Mouse (Mus musculus): Measurements from ENCODE around the gene Gm6899.

- peak; percentile 41; the same call in 1 of the 2 replicates for TF ChIP-seq POLR2A (IDR thresholded peaks at IDR 0.05; ENCODE audit: low read depth, low read length)
- TF ChIP-seq CTCF (IDR thresholded peaks at IDR 0.05; ENCODE audit: extremely low read depth, insufficient read depth, insufficient read length, insufficient replicate concordance) = 0 out of 2 replicates have a peak, but pooled peaks have one; percentile 6
Measured at GRCm38 (mm10) chr11:26593061-26594059, at the start of gene Gm6899, which contains the start of gene Vrk2.
